19 mouse cellular contexts compared by ENCODE assay signal in genomic region chr10:5192861-5193490, GRCm38 (mm10).
DNase-seq lines count a peak whose midpoint lies in the region; ATAC-seq and TF ChIP-seq lines count a peak whose summit lies in the region.
"Had no signal": no experiment of that assay in that cellular context is flagged by ENCODE, and none has a peak within 500 bp of the region (broad histone marks: within the 10 kb centered on the region; RNA-seq: fewer than 3 reads in every experiment).

No protein-coding gene starts in this region.

- no peak overlapping the region for H3K9ac ChIP-seq in intestine, postnatal 0 days (ENCODE audit: low read depth, low read length)
- H3K9ac ChIP-seq in intestine, embryonic 15.5 days, result no peak overlapping the region
- H3K9ac ChIP-seq in liver, embryonic 11.5 days (ENCODE audit: low read depth, low read length), result no peak overlapping the region
- H3K9ac ChIP-seq in liver, embryonic 12.5 days, result no peak overlapping the region
- H3K9ac ChIP-seq: hindbrain, embryonic 15.5 days; liver, embryonic 14.5 days; neural tube, embryonic 13.5 days had no signal

- no peak for TF ChIP-seq POLR2A in cerebellum, adult 2 months (IDR thresholded peaks at IDR 0.05; ENCODE audit: borderline replicate concordance, insufficient read depth, low read length)
- no peak for TF ChIP-seq POLR2A in olfactory bulb, adult 2 months (IDR thresholded peaks at IDR 0.05; ENCODE audit: insufficient read depth, low read depth, low read length)

- H3K36me3 ChIP-seq in intestine, postnatal 0 days (ENCODE audit: control insufficient read depth, insufficient read depth), result peaks cover 6% of the 10 kb centered on the region
- H3K36me3 ChIP-seq in intestine, embryonic 15.5 days, result no peaks in the 10 kb centered on the region
- no peaks in the 10 kb centered on the region for H3K36me3 ChIP-seq in liver, embryonic 11.5 days (ENCODE audit: control insufficient read depth, insufficient read depth, low read length)
- peaks cover 12% of the 10 kb centered on the region; the same call in 1 of the 2 replicates for H3K36me3 ChIP-seq in liver, embryonic 12.5 days
- H3K36me3 ChIP-seq: hindbrain, embryonic 15.5 days had no signal

- ATAC-seq in intestine, postnatal 0 days, result no peak
- no peak for ATAC-seq in intestine, embryonic 15.5 days
- no peak for ATAC-seq in liver, embryonic 11.5 days (replicated peaks; ENCODE audit: low FRiP score)
- no peak for ATAC-seq in liver, embryonic 12.5 days
- ATAC-seq: CD4-positive, CD25-positive, alpha-beta regulatory T cell, adult 4 months; forebrain, embryonic 16.5 days had no signal

- H3K27ac ChIP-seq in cerebellum, adult 2 months (ENCODE audit: insufficient read depth, low read length), result peak overlapping the region; percentile 27; the same call in 1 of the 2 replicates
- no peak overlapping the region for H3K27ac ChIP-seq in intestine, postnatal 0 days (ENCODE audit: low read depth, low read length)
- no peak overlapping the region for H3K27ac ChIP-seq in intestine, embryonic 15.5 days
- no peak overlapping the region for H3K27ac ChIP-seq in liver, embryonic 11.5 days (ENCODE audit: low read depth, low read length)
- no peak overlapping the region for H3K27ac ChIP-seq in liver, embryonic 12.5 days
- peak overlapping the region; percentile 71; the same call in 1 of the 2 replicates for H3K27ac ChIP-seq in olfactory bulb, adult 2 months (ENCODE audit: insufficient read depth, low read depth, low read length)
- H3K27ac ChIP-seq: hindbrain, embryonic 15.5 days; liver, embryonic 14.5 days; neural tube, embryonic 13.5 days had no signal

- H3K9me3 ChIP-seq in intestine, postnatal 0 days (ENCODE audit: control insufficient read depth), result no peaks in the 10 kb centered on the region
- H3K9me3 ChIP-seq in intestine, embryonic 15.5 days, result no peaks in the 10 kb centered on the region
- H3K9me3 ChIP-seq in liver, embryonic 11.5 days (ENCODE audit: control insufficient read depth, low read length), result no peaks in the 10 kb centered on the region
- H3K9me3 ChIP-seq in liver, embryonic 12.5 days (replicated peaks), result no peaks in the 10 kb centered on the region
- H3K9me3 ChIP-seq: G1E; hindbrain, embryonic 15.5 days; neural tube, embryonic 13.5 days had no signal

- peak; percentile 39 to 48 for DNase-seq in cerebellum, adult 2 months
- DNase-seq in cerebellum, adult 8-10 months, result no peak
- DNase-seq in liver, embryonic 11.5 days (ENCODE audit: low spot score), result no peak
- DNase-seq in adrenal gland, postnatal 14 days, result no peak
- DNase-seq: cerebellum, postnatal 14 days; lung, postnatal 14 days; right cerebral cortex, postnatal 25 days; thymus, postnatal 14 days had no signal

- 39% methylated on average over 9 of the region's 9 CpGs for WGBS in cerebellum, adult 2 months
- 69% methylated on average over 9 of the region's 9 CpGs for WGBS in intestine, postnatal 0 days
- 75% methylated on average over 9 of the region's 9 CpGs for WGBS in intestine, embryonic 15.5 days
- 76% methylated on average over 9 of the region's 9 CpGs for WGBS in liver, embryonic 11.5 days
- 71% methylated on average over 9 of the region's 9 CpGs for WGBS in liver, embryonic 12.5 days (ENCODE audit: insufficient replicate concordance)
- WGBS in olfactory bulb, adult 2 months, result 61% methylated on average over 9 of the region's 9 CpGs

- 0 out of 2 replicates have a peak overlapping the region, but pooled peaks have one; percentile 6 for H3K4me2 ChIP-seq in intestine, postnatal 0 days (replicated peaks; ENCODE audit: low read depth)
- no peak overlapping the region for H3K4me2 ChIP-seq in intestine, embryonic 15.5 days (replicated peaks)
- H3K4me2 ChIP-seq in liver, embryonic 11.5 days, result 0 out of 2 replicates have a peak overlapping the region, but pooled peaks have one; percentile 18
- no peak overlapping the region for H3K4me2 ChIP-seq in liver, embryonic 12.5 days
- H3K4me2 ChIP-seq: hindbrain, embryonic 15.5 days had no signal

- H3K4me1 ChIP-seq in cerebellum, adult 2 months (ENCODE audit: control insufficient read depth, insufficient read depth, low read length), result peaks cover 22% of the 10 kb centered on the region; the same call in 1 of the 2 replicates
- H3K4me1 ChIP-seq in intestine, postnatal 0 days (replicated peaks; ENCODE audit: control insufficient read depth, insufficient read depth, low read length), result no peaks in the 10 kb centered on the region; the same call in 1 of the 2 replicates
- H3K4me1 ChIP-seq in intestine, embryonic 15.5 days (replicated peaks), result peaks cover 4% of the 10 kb centered on the region; the same call in 1 of the 2 replicates
- 0 out of 2 replicates have a peak, but pooled peaks cover 5% of the 10 kb centered on the region for H3K4me1 ChIP-seq in liver, embryonic 11.5 days (replicated peaks; ENCODE audit: control insufficient read depth, insufficient read depth, low read length)
- peaks cover 27% of the 10 kb centered on the region for H3K4me1 ChIP-seq in liver, embryonic 12.5 days
- H3K4me1 ChIP-seq in olfactory bulb, adult 2 months (ENCODE audit: control insufficient read depth, insufficient read depth, low read length), result peaks cover 13% of the 10 kb centered on the region

- TF ChIP-seq CTCF in cerebellum, adult 2 months (IDR thresholded peaks at IDR 0.05; ENCODE audit: borderline replicate concordance, insufficient read depth, low read depth, low read length), result no peak
- TF ChIP-seq CTCF in intestine, postnatal 0 days (IDR thresholded peaks at IDR 0.05; ENCODE audit: low read depth), result no peak
- no peak for TF ChIP-seq CTCF in olfactory bulb, adult 2 months (IDR thresholded peaks at IDR 0.05; ENCODE audit: insufficient read depth, low read depth, low read length)

- H3K27me3 ChIP-seq in cerebellum, adult 2 months (ENCODE audit: control insufficient read depth, insufficient read depth, low read length), result no peaks in the 10 kb centered on the region
- no peaks in the 10 kb centered on the region for H3K27me3 ChIP-seq in intestine, postnatal 0 days (replicated peaks; ENCODE audit: control insufficient read depth, insufficient read depth, low read length)
- no peaks in the 10 kb centered on the region for H3K27me3 ChIP-seq in intestine, embryonic 15.5 days (replicated peaks)
- H3K27me3 ChIP-seq in liver, embryonic 11.5 days (replicated peaks; ENCODE audit: control insufficient read depth, insufficient read depth, low read length), result no peaks in the 10 kb centered on the region
- H3K27me3 ChIP-seq in liver, embryonic 12.5 days (replicated peaks), result no peaks in the 10 kb centered on the region
- H3K27me3 ChIP-seq: hindbrain, embryonic 15.5 days; neural tube, embryonic 13.5 days had no signal

- peak overlapping the region; percentile 23 for H3K4me3 ChIP-seq in cerebellum, adult 2 months (replicated peaks; ENCODE audit: insufficient read depth, low read depth, low read length)
- H3K4me3 ChIP-seq in intestine, postnatal 0 days (ENCODE audit: low read depth, low read length), result no peak overlapping the region
- no peak overlapping the region for H3K4me3 ChIP-seq in intestine, embryonic 15.5 days (replicated peaks)
- no peak overlapping the region for H3K4me3 ChIP-seq in liver, embryonic 11.5 days (ENCODE audit: low read depth, low read length)
- H3K4me3 ChIP-seq in liver, embryonic 12.5 days, result no peak overlapping the region
- peak overlapping the region; percentile 27 for H3K4me3 ChIP-seq in olfactory bulb, adult 2 months (ENCODE audit: insufficient read depth, low read depth, low read length)
- H3K4me3 ChIP-seq: erythroblast, embryonic 14.5 days; hindbrain, embryonic 15.5 days; neural tube, embryonic 13.5 days had no signal

Comparison
In these comparisons a context has a peak if more than half of its experiments do, and no peak if none do; other contexts are left out.
1. DNase-seq: peak in cerebellum, adult 2 months (2 of 2); none in cerebellum, adult 8-10 months (single experiment), liver, embryonic 11.5 days (single experiment) and adrenal gland, postnatal 14 days (single experiment).
2. H3K4me2 ChIP-seq: peak in intestine, postnatal 0 days (single experiment) and liver, embryonic 11.5 days (single experiment); none in intestine, embryonic 15.5 days (single experiment) and liver, embryonic 12.5 days (single experiment).
3. H3K27ac ChIP-seq: peak in cerebellum, adult 2 months (single experiment) and olfactory bulb, adult 2 months (single experiment); none in intestine, postnatal 0 days (single experiment), intestine, embryonic 15.5 days (single experiment), liver, embryonic 11.5 days (single experiment) and liver, embryonic 12.5 days (single experiment).
4. H3K4me3 ChIP-seq: peak in cerebellum, adult 2 months (single experiment) and olfactory bulb, adult 2 months (single experiment); none in intestine, postnatal 0 days (single experiment), intestine, embryonic 15.5 days (single experiment), liver, embryonic 11.5 days (single experiment) and liver, embryonic 12.5 days (single experiment).